Mouse (Mus musculus): Measurements from ENCODE around the gene Uso1.

DNA sequence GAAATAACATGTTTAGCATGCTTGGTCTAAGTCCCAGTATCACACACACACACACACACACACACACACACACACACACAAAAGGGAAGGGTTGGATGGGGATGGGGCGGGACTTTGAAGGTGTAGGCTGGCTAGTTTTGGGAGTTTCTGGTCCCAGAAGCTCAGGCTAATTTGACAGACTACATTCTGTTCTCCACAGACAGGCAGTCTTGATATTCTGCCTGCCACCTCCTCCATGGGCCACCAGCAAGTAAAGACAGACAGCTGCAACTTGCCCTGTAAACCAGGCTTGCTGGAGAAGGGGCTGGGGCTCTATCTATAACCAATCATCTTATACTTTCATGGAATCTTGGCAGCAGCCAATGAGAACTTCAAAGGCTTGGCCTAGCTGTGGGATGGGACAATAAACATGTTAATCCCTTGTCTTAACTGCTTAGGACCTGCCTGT, 8.4 kb upstream of the Uso1 start:
- TF ChIP-seq CTCF (IDR thresholded peaks at IDR 0.05; ENCODE audit: control insufficient read depth, insufficient read depth, insufficient replicate concordance, low read depth, low read length) (no peak), POLR2A (IDR thresholded peaks at IDR 0.05; ENCODE audit: control insufficient read depth, low read depth, low read length) (no peak)
